Mouse (Mus musculus): ENCODE data around the gene Vsig8. TPM values are rescaled to one million over a fixed set of nuclear protein-coding genes. Genes with fewer than 3 reads are reported as not detected.

Gene Vsig8
- 0.11 TPM for polyA plus RNA-seq (2014; fragmentation: Illumina TruSeq; extraction: RNeasy Lipid Tissue Mini Kit (QIAGEN cat#74804); ENCODE audit: low read depth, low replicate concordance)

GRCm38 (mm10) chr1:172555638-172556037 is at the start of gene Vsig8:
Gene Vsig8 (plus strand): TSS chr1:172555938.

GRCm38 (mm10) chr1:172520576-172521440 is 34.9 kb upstream of the Vsig8 start, which contains the start of gene Cfap45:
Gene Cfap45 (plus strand): TSS chr1:172520801.

GRCm38 (mm10) chr1:172590385-172590784 is 34.6 kb downstream of the Vsig8 start, which contains the start of gene Slamf8:
Gene Slamf8 (minus strand): TSS chr1:172590568.

GRCm38 (mm10) chr1:172602326-172602725 is 46.6 kb downstream of the Vsig8 start, which contains the start of gene Fcrl6:
Gene Fcrl6 (minus strand): TSS chr1:172602551.

Other genes with a start within 250 kb of the Vsig8 start
- 8.4 TPM for gene Kcnj9, start 226.6 kb upstream of the Vsig8 start, polyA plus RNA-seq (2014; fragmentation: Illumina TruSeq; extraction: RNeasy Lipid Tissue Mini Kit (QIAGEN cat#74804); ENCODE audit: low read depth, low replicate concordance)
- 0.10 TPM for gene Kcnj10, start 214.7 kb upstream of the Vsig8 start, polyA plus RNA-seq (2014; fragmentation: Illumina TruSeq; extraction: RNeasy Lipid Tissue Mini Kit (QIAGEN cat#74804); ENCODE audit: low read depth, low replicate concordance)
- gene Pigm, start 179.4 kb upstream of the Vsig8 start, polyA plus RNA-seq (2014; fragmentation: Illumina TruSeq; extraction: RNeasy Lipid Tissue Mini Kit (QIAGEN cat#74804); ENCODE audit: low read depth, low replicate concordance), result 6.7 TPM
- 5.3 TPM for gene Slamf9, start 80.6 kb upstream of the Vsig8 start, polyA plus RNA-seq (2014; fragmentation: Illumina TruSeq; extraction: RNeasy Lipid Tissue Mini Kit (QIAGEN cat#74804); ENCODE audit: low read depth, low replicate concordance)
- gene Igsf9, start 74.2 kb upstream of the Vsig8 start, polyA plus RNA-seq (2014; fragmentation: Illumina TruSeq; extraction: RNeasy Lipid Tissue Mini Kit (QIAGEN cat#74804); ENCODE audit: low read depth, low replicate concordance), result 1.2 TPM
- gene Tagln2, start 55.9 kb upstream of the Vsig8 start, polyA plus RNA-seq (2014; fragmentation: Illumina TruSeq; extraction: RNeasy Lipid Tissue Mini Kit (QIAGEN cat#74804); ENCODE audit: low read depth, low replicate concordance), result 1.6 TPM
- gene Cfap45, start 35.1 kb upstream of the Vsig8 start, polyA plus RNA-seq (2014; fragmentation: Illumina TruSeq; extraction: RNeasy Lipid Tissue Mini Kit (QIAGEN cat#74804); ENCODE audit: low read depth, low replicate concordance), result 213 TPM
- not detected for gene Slamf8, start 34.6 kb downstream of the Vsig8 start, polyA plus RNA-seq (2014; fragmentation: Illumina TruSeq; extraction: RNeasy Lipid Tissue Mini Kit (QIAGEN cat#74804); ENCODE audit: low read depth, low replicate concordance)
- not detected for gene Fcrl6, start 46.6 kb downstream of the Vsig8 start, polyA plus RNA-seq (2014; fragmentation: Illumina TruSeq; extraction: RNeasy Lipid Tissue Mini Kit (QIAGEN cat#74804); ENCODE audit: low read depth, low replicate concordance)
- 1.2 TPM for gene Dusp23, start 77.0 kb downstream of the Vsig8 start, polyA plus RNA-seq (2014; fragmentation: Illumina TruSeq; extraction: RNeasy Lipid Tissue Mini Kit (QIAGEN cat#74804); ENCODE audit: low read depth, low replicate concordance)
- gene Crp, start 142.1 kb downstream of the Vsig8 start, polyA plus RNA-seq (2014; fragmentation: Illumina TruSeq; extraction: RNeasy Lipid Tissue Mini Kit (QIAGEN cat#74804); ENCODE audit: low read depth, low replicate concordance), result 1.0 TPM

Data from testis, adult 10 weeks (tissue).